Mouse (Mus musculus) olfactory bulb, adult 2 months (tissue): ENCODE data around the gene 4930432M17Rik.

Source experiments
- CTCF ChIP-seq: fragments of 200-500 bp; IDR thresholded peaks from 2 replicates; pipeline ENCODE4 v1.5.1; 2012; ENCODE audit warnings: low read depth, mild to moderate bottlenecking, low read length, moderate library complexity; ENCODE audit not compliant: insufficient read depth
- POLR2A ChIP-seq: fragments of 200-500 bp; IDR thresholded peaks from 2 replicates; pipeline ENCODE4 v1.6.1; 2012; ENCODE audit warnings: mild to moderate bottlenecking, low read depth, low read length, moderate library complexity; ENCODE audit not compliant: insufficient read depth

DNA sequence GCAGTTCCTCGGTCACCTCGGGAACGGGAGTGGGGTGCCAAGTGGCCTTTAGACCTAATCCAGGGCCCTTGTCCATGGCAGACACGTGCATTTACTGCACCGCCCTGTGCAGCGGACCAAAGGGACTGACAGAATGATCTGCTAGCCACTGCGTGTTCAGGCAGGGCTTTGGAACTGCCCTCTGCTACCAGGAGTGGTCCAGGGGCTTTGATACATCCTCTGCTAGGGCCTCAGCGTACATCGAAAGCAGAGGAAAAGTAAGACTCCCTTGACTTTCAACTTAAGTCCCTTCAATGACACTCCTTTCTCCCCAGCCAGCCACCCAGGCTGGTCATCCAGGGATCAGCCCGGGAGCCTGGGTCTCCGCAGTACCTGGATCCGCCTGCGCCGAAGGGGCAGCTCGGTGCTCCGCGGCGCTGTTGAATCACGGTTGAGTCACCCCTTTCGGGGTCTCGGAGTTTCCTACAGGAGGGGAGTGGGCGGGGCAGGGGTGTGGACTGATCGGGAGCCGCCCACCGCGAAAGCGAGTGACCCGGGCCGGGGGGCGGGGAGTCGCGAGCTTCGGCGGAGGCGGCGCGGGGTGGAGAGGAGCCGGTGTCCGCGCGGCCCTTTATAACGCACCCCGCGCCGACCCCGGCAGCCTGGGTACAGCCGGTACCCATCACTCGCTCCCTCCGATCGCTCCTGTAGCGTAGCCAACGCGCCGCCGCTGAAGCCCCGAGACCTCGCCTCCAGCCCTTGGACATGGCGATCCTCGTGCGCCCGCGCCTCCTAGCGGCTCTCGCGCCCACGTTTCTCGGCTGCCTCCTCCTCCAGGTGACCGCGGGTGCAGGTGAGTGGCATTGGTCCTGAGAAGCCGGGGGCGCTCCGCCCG, 52.6 kb downstream of the 4930432M17Rik start, which contains the start of gene F3:
- TF ChIP-seq CTCF (peak; percentile 61), POLR2A (peak; percentile 40; the same call in 1 of the 2 replicates)
